Mouse (Mus musculus) forebrain, embryonic 13.5 days (tissue): ENCODE data around the gene Pold1. TPM values are rescaled to one million over a fixed set of nuclear protein-coding genes. Genes with fewer than 3 reads are reported as not detected.

Experiments
- ATAC-seq: fragments of 200-750 bp; cut with Nextera tagmentation; 2 replicates; pipeline ENCODE4 v1.8.0; 2017
- H3K27ac ChIP-seq: fragments of 300-500 bp; sonication (generic); 2 replicates; pipeline ENCODE4 v1.5.1; 2015; ENCODE audit warnings: inconsistent platforms, mild to moderate bottlenecking, moderate library complexity
- H3K27me3 ChIP-seq: fragments of 300-500 bp; sonication (generic); 2 replicates; pipeline ENCODE4 v1.6.1; 2015; ENCODE audit warnings: mild to moderate bottlenecking, inconsistent platforms
- H3K36me3 ChIP-seq: fragments of 300-500 bp; sonication (generic); 2 replicates; pipeline ENCODE4 v1.6.1; 2015; ENCODE audit warnings: mild to moderate bottlenecking, inconsistent platforms; ENCODE audit not compliant: poor library complexity, severe bottlenecking
- H3K4me1 ChIP-seq: fragments of 300-500 bp; sonication (generic); 2 replicates; pipeline ENCODE4 v1.6.1; 2015; ENCODE audit warnings: inconsistent platforms
- H3K4me2 ChIP-seq: fragments of 300-500 bp; sonication (generic); 2 replicates; pipeline ENCODE4 v1.6.1; 2015; ENCODE audit warnings: inconsistent platforms, mild to moderate bottlenecking, moderate library complexity
- H3K4me3 ChIP-seq: fragments of 300-500 bp; sonication (generic); 2 replicates; pipeline ENCODE4 v1.5.1; 2015; ENCODE audit warnings: mild to moderate bottlenecking, inconsistent platforms
- H3K9ac ChIP-seq: fragments of 300-500 bp; sonication (generic); 2 replicates; pipeline ENCODE4 v1.6.1; 2015; ENCODE audit warnings: mild to moderate bottlenecking, inconsistent platforms
- H3K9me3 ChIP-seq: fragments of 300-500 bp; sonication (generic); replicated peaks from 2 replicates; pipeline ENCODE4 v1.6.1; 2016; ENCODE audit warnings: inconsistent platforms
- WGBS: fragments of 180-500 bp; shearing (Covaris S2); methylation state at CpG from one replicate; pipeline ENCODE4 v1.1.7; 2015; 5-methylcytosine and 5-hydroxymethylcytosine counted together
- polyA plus RNA-seq: library from polyadenylated mRNA; unstranded; fragments of >200 nt; fragmentation: Nextera tagmentation; extraction: Ambion mirVana; gene quantifications from 2 replicates; pipeline ENCODE4 v1.2.1, GENCODE M21; 2015

The Pold1 gene
- polyA plus RNA-seq, 1 experiment from 2014 or later: 77.8 TPM

DNA sequence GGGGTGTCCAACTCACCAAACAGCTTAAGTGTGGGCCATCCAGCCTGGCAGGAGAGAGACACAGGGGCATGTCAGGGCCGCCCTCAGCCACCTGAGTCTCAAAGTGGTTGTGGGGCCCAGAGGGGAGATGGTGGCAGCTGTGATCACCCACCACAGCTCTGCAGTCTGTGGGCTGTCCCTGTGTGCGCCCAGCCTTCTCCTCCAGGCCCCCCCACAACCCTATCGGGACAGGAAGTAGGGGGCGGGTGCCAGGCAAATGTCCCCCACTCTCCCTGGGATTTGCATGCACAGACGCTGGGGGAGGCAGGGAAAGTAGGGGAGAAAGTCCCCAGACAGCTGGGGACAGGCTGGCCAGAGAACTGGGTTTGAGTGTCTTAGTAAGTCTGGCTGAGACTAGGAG is 17.4 kb downstream of the Pold1 start:
- ATAC-seq: no peak
- Histone ChIP-seq H3K27me3 (peaks cover 23% of the 10 kb centered on the region), H3K27ac (no peak overlapping the region), H3K4me3 (no peak overlapping the region), H3K36me3 (peaks cover 41% of the 10 kb centered on the region), H3K4me2 (no peak overlapping the region), H3K4me1 (peaks cover 9% of the 10 kb centered on the region), H3K9ac (no peak overlapping the region), H3K9me3 (no peaks in the 10 kb centered on the region)
- 56% methylated on average over 5 of the region's 5 CpGs for WGBS

DNA sequence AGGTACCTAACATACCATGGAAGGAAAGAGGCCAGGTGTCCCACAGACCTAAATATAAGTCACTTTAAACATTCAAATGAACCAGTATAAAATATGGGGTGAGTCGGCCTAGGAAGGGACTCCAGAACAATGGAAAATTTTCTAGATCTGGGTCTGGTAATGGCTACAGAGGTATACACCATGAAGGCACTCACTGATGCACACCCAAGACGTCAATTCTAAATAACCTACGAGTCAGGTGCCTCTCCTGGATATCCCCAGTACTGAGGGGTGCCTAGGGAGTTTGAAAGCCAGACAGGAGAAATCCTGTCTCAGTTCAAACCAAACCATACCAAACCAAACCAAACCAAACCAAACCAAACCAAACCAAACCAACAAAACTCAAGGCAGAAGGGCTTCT is 18.1 kb downstream of the Pold1 start:
- no peak for ATAC-seq
- Histone ChIP-seq H3K27me3 (peaks cover 28% of the 10 kb centered on the region), H3K4me3 (no peak overlapping the region), H3K9me3 (no peaks in the 10 kb centered on the region), H3K9ac (no peak overlapping the region), H3K4me2 (no peak overlapping the region), H3K27ac (no peak overlapping the region), H3K4me1 (peaks cover 11% of the 10 kb centered on the region), H3K36me3 (peaks cover 34% of the 10 kb centered on the region)
- WGBS: 84% methylated on average over 3 of the region's 3 CpGs

DNA sequence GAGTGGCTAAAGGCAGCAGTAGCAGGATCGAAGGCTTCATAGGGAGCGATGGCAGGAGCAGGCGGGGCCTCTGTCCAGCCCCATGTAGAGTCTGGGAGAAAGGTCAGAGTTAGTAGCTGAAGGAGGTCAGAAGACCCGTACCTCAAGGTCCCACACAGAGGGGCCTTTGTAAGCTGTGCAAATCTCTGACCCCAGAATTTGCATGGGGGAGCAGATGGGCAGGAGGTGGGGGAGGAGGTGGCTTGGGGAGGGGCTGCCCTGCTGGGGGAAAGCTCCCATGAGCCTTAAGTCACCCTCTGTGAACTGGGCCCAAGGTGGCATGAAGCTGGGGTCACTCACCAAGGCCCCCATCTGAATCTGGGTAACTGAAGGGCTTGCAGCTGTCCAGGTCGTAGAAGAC is 19.1 kb downstream of the Pold1 start:
- no peak for ATAC-seq
- H3K4me2 ChIP-seq: no peak overlapping the region
- H3K36me3 ChIP-seq: peaks cover 24% of the 10 kb centered on the region
- H3K4me1 ChIP-seq: peaks cover 21% of the 10 kb centered on the region
- H3K9ac ChIP-seq: 0 out of 2 replicates have a peak overlapping the region, but pooled peaks have one; percentile 16
- no peaks in the 10 kb centered on the region for H3K9me3 ChIP-seq
- WGBS: 65% methylated on average over 5 of the region's 5 CpGs
- H3K27me3 ChIP-seq: peaks cover 38% of the 10 kb centered on the region
- H3K27ac ChIP-seq: no peak overlapping the region
- H3K4me3 ChIP-seq: no peak overlapping the region

GRCm38 (mm10) chr7:44527483-44528398 is 20.9 kb downstream of the Pold1 start:
- Histone ChIP-seq H3K9ac (peak overlapping the region; percentile 63), H3K27ac (no peak overlapping the region), H3K27me3 (peaks cover 54% of the 10 kb centered on the region), H3K4me1 (peaks cover 21% of the 10 kb centered on the region), H3K36me3 (peaks cover 6% of the 10 kb centered on the region; the same call in 1 of the 2 replicates), H3K4me2 (peak overlapping the region; percentile 74), H3K9me3 (no peaks in the 10 kb centered on the region), H3K4me3 (peak overlapping the region; percentile 39)
- ATAC-seq: peak; percentile 44
- WGBS: 5% methylated on average over 40 of the region's 40 CpGs

- peaks cover 22% of the 10 kb centered on the region for H3K4me1 ChIP-seq
- H3K36me3 ChIP-seq: no peaks in the 10 kb centered on the region
- no peak overlapping the region for H3K4me2 ChIP-seq
- ATAC-seq: no peak
- WGBS: 91% methylated on average over 14 of the region's 14 CpGs
- H3K4me3 ChIP-seq: no peak overlapping the region
- H3K9ac ChIP-seq: no peak overlapping the region
- H3K9me3 ChIP-seq: no peaks in the 10 kb centered on the region
- H3K27ac ChIP-seq: no peak overlapping the region
- H3K27me3 ChIP-seq: peaks cover 65% of the 10 kb centered on the region
Observed at GRCm38 (mm10) chr7:44526414-44527154, 22.1 kb downstream of the Pold1 start.

- H3K27ac ChIP-seq: no peak overlapping the region
- H3K36me3 ChIP-seq: no peaks in the 10 kb centered on the region
- H3K27me3 ChIP-seq: peaks cover 74% of the 10 kb centered on the region
- H3K4me3 ChIP-seq: no peak overlapping the region; the same call in 1 of the 2 replicates
- 18% methylated on average over 22 of the region's 22 CpGs for WGBS
- H3K9me3 ChIP-seq: no peaks in the 10 kb centered on the region
- peak; percentile 31; the same call in 1 of the 2 replicates for ATAC-seq
- peak overlapping the region; percentile 48 for H3K9ac ChIP-seq
- peak overlapping the region; percentile 33 for H3K4me2 ChIP-seq
- H3K4me1 ChIP-seq: peaks cover 24% of the 10 kb centered on the region
Observed at GRCm38 (mm10) chr7:44525126-44525832, 23.4 kb downstream of the Pold1 start.

- WGBS: 38% methylated on average over 12 of the region's 12 CpGs
- peaks cover 74% of the 10 kb centered on the region for H3K27me3 ChIP-seq
Observed at GRCm38 (mm10) chr7:44524502-44524901, 24.1 kb downstream of the Pold1 start, which contains the start of gene Mybpc2. TSS of gene Mybpc2 (minus strand) at chr7:44524656.

GRCm38 (mm10) chr7:44523056-44523455 is 25.6 kb downstream of the Pold1 start:
- no peak overlapping the region for H3K4me2 ChIP-seq
- H3K9ac ChIP-seq: no peak overlapping the region
- H3K36me3 ChIP-seq: no peaks in the 10 kb centered on the region
- no peaks in the 10 kb centered on the region for H3K9me3 ChIP-seq
- H3K27me3 ChIP-seq: peaks cover 66% of the 10 kb centered on the region
- H3K4me1 ChIP-seq: peaks cover 22% of the 10 kb centered on the region
- H3K27ac ChIP-seq: no peak overlapping the region
- WGBS: 81% methylated on average over 2 of the region's 2 CpGs
- no peak for ATAC-seq
- H3K4me3 ChIP-seq: no peak overlapping the region

More at GRCm38 (mm10) chr7:44524502-44524901, 24.1 kb downstream of the Pold1 start, which contains the start of gene Mybpc2:
- Histone ChIP-seq H3K27ac (no peak within 1 kb of the TSS), H3K4me2 (peak within 1 kb of the TSS; percentile 33), H3K4me1 (peaks cover 24% of the 10 kb centered on the region), H3K9me3 (no peaks in the 10 kb centered on the region), H3K9ac (peak within 1 kb of the TSS; percentile 48), H3K36me3 (no peaks in the 10 kb centered on the region), H3K4me3 (no peak within 1 kb of the TSS; the same call in 1 of the 2 replicates)
- no peak for ATAC-seq

- Histone ChIP-seq H3K9me3 (no peaks in the 10 kb centered on the region), H3K4me3 (peak overlapping the region; percentile 17; the same call in 1 of the 2 replicates), H3K4me2 (peak overlapping the region; percentile 47), H3K36me3 (no peaks in the 10 kb centered on the region), H3K9ac (no peak overlapping the region), H3K27me3 (peaks cover 55% of the 10 kb centered on the region), H3K4me1 (peaks cover 15% of the 10 kb centered on the region), H3K27ac (no peak overlapping the region)
- WGBS: 3% methylated on average over 18 of the region's 20 CpGs
- peak; percentile 81; the same call in 1 of the 2 replicates for ATAC-seq
Observed at GRCm38 (mm10) chr7:44521710-44522109, 26.9 kb downstream of the Pold1 start.

- Histone ChIP-seq H3K4me3 (no peak overlapping the region), H3K27me3 (peaks cover 54% of the 10 kb centered on the region), H3K9me3 (no peaks in the 10 kb centered on the region), H3K9ac (no peak overlapping the region), H3K4me1 (peaks cover 15% of the 10 kb centered on the region), H3K4me2 (no peak overlapping the region), H3K36me3 (no peaks in the 10 kb centered on the region), H3K27ac (no peak overlapping the region)
- WGBS: 69% methylated on average over 3 of the region's 3 CpGs
- ATAC-seq: no peak
Observed at GRCm38 (mm10) chr7:44520990-44521389, 27.7 kb downstream of the Pold1 start.

DNA sequence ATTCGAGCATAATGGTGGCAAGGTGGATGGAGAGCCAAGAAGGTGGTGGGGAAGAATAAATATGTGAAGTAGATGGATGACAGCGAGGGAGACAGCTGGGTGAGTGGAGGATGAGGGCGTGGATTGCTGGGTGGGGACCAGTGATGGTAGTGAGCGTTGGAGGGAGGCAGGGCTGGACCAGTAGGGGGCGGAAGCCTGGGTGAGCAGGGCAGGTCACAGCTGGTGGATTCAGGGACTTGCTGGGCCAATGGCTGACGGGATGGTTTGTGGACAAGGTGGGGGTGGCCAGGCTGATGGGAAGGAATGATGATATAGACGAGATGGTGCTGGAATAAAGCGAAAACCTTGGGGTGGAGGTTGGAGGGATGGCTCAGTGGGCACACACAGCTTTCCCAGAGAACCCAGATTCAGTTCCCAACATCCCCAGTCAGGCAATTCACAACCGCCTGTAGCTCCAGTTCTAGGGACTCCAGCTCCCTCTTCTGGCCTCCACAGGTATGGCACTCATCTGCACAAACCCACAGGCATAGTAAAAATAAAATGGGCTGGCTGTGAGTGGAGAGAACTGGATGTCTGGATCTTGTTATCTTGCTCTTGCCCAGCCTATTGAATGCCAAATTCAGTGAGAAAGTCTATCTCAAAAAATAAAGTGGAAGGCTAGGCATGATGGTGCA is 29.3 kb downstream of the Pold1 start:
- Histone ChIP-seq H3K4me1 (peaks cover 4% of the 10 kb centered on the region), H3K36me3 (no peaks in the 10 kb centered on the region), H3K9ac (no peak overlapping the region)

More for the DNA sequence above, 29.3 kb downstream of the Pold1 start:
- Histone ChIP-seq H3K4me3 (no peak overlapping the region), H3K4me2 (no peak overlapping the region), H3K27ac (no peak overlapping the region), H3K9me3 (no peaks in the 10 kb centered on the region), H3K27me3 (peaks cover 43% of the 10 kb centered on the region)
- 75% methylated on average over 9 of the region's 9 CpGs for WGBS
- no peak for ATAC-seq
